Comparison of ENCODE assay signal across 14 mouse cellular contexts in genomic region chr2:125530665-125531064, GRCm38 (mm10). TPM values are rescaled to one million over a fixed set of nuclear protein-coding genes. Genes with fewer than 3 reads are reported as not detected.
DNase-seq lines count a peak whose midpoint lies in the region; ATAC-seq and TF ChIP-seq lines count a peak whose summit lies in the region.
"Had no signal": no experiment of that assay in that cellular context is flagged by ENCODE, and none has a peak within 500 bp of the region (broad histone marks: within the 10 kb centered on the region; RNA-seq: fewer than 3 reads in every experiment).

No protein-coding gene starts in this region.

- peak; percentile 86 for ATAC-seq in stomach, embryonic 16.5 days (ENCODE audit: insufficient read depth, low FRiP score)
- no peak for ATAC-seq in hindbrain, embryonic 14.5 days (ENCODE audit: low FRiP score)
- ATAC-seq in midbrain, postnatal 0 days (ENCODE audit: low FRiP score), result no peak

- peak; percentile 50 for DNase-seq in testis, postnatal 10 days (ENCODE audit: low spot score)
- no peak for DNase-seq in testis, postnatal 14 days (ENCODE audit: low spot score)
- peak; percentile 74 for DNase-seq in heart, embryonic 10.5 days (ENCODE audit: low spot score)
- peak; percentile 23 for DNase-seq in limb, embryonic 10.5 days (ENCODE audit: low spot score)
- DNase-seq in layer of hippocampus, adult 11-12 months (ENCODE audit: low spot score), result no peak
- no peak for DNase-seq in hindbrain, embryonic 14.5 days (ENCODE audit: low spot score)
- DNase-seq in midbrain, postnatal 0 days (ENCODE audit: low spot score), result no peak
- DNase-seq: liver had no signal

- no peaks in the 10 kb centered on the region for H3K36me3 ChIP-seq in heart, embryonic 10.5 days
- H3K36me3 ChIP-seq in limb, embryonic 10.5 days, result no peaks in the 10 kb centered on the region
- H3K36me3 ChIP-seq in stomach, embryonic 16.5 days (ENCODE audit: control insufficient read depth, insufficient read depth, low read length), result no peaks in the 10 kb centered on the region
- no peaks in the 10 kb centered on the region for H3K36me3 ChIP-seq in hindbrain, embryonic 14.5 days (replicated peaks; ENCODE audit: control insufficient read depth, insufficient read depth)
- H3K36me3 ChIP-seq in midbrain, postnatal 0 days (ENCODE audit: insufficient read depth, low read length), result no peaks in the 10 kb centered on the region
- H3K36me3 ChIP-seq: embryonic facial prominence, embryonic 13.5 days had no signal

- H3K27me3 ChIP-seq in heart, embryonic 10.5 days (ENCODE audit: insufficient read depth, poor library complexity, severe bottlenecking), result no peaks in the 10 kb centered on the region
- no peaks in the 10 kb centered on the region for H3K27me3 ChIP-seq in limb, embryonic 10.5 days (ENCODE audit: low read depth, poor library complexity, severe bottlenecking)
- no peaks in the 10 kb centered on the region for H3K27me3 ChIP-seq in stomach, embryonic 16.5 days (ENCODE audit: control insufficient read depth, insufficient read depth, low read length)
- H3K27me3 ChIP-seq in hindbrain, embryonic 14.5 days (ENCODE audit: control insufficient read depth, insufficient read depth, low read length), result no peaks in the 10 kb centered on the region
- no peaks in the 10 kb centered on the region for H3K27me3 ChIP-seq in midbrain, postnatal 0 days (ENCODE audit: insufficient read depth, low read length)
- H3K27me3 ChIP-seq: embryonic facial prominence, embryonic 13.5 days had no signal

- H3K27ac ChIP-seq in heart, embryonic 10.5 days, result no peak overlapping the region
- H3K27ac ChIP-seq in limb, embryonic 10.5 days, result no peak overlapping the region
- H3K27ac ChIP-seq in stomach, embryonic 16.5 days (ENCODE audit: low read length), result peak overlapping the region; percentile 51; the same call in 1 of the 2 replicates
- no peak overlapping the region for H3K27ac ChIP-seq in hindbrain, embryonic 14.5 days
- H3K27ac ChIP-seq in midbrain, postnatal 0 days (ENCODE audit: low read depth, low read length), result no peak overlapping the region
- H3K27ac ChIP-seq: embryonic facial prominence, embryonic 13.5 days; layer of hippocampus, adult 2 months had no signal

- no peak for TF ChIP-seq CTCF in midbrain, postnatal 0 days (IDR thresholded peaks at IDR 0.05)

- H3K4me2 ChIP-seq in stomach, embryonic 16.5 days (ENCODE audit: low read depth, low read length), result no peak overlapping the region
- H3K4me2 ChIP-seq in hindbrain, embryonic 14.5 days (replicated peaks), result no peak overlapping the region
- H3K4me2 ChIP-seq in midbrain, postnatal 0 days (ENCODE audit: low read depth, low read length, poor library complexity, severe bottlenecking), result no peak overlapping the region
- H3K4me2 ChIP-seq: embryonic facial prominence, embryonic 13.5 days; midbrain, embryonic 11.5 days had no signal

- no peak overlapping the region for H3K9ac ChIP-seq in stomach, embryonic 16.5 days (ENCODE audit: low read length)
- no peak overlapping the region for H3K9ac ChIP-seq in hindbrain, embryonic 14.5 days
- H3K9ac ChIP-seq in midbrain, postnatal 0 days (replicated peaks; ENCODE audit: low read length, poor library complexity, severe bottlenecking), result no peak overlapping the region
- H3K9ac ChIP-seq: embryonic facial prominence, embryonic 13.5 days had no signal

- H3K9me3 ChIP-seq in heart, embryonic 10.5 days, result no peaks in the 10 kb centered on the region
- no peaks in the 10 kb centered on the region for H3K9me3 ChIP-seq in limb, embryonic 10.5 days (replicated peaks)
- no peaks in the 10 kb centered on the region for H3K9me3 ChIP-seq in stomach, embryonic 16.5 days (replicated peaks; ENCODE audit: control insufficient read depth, low read length)
- H3K9me3 ChIP-seq in hindbrain, embryonic 14.5 days (ENCODE audit: control insufficient read depth, low read length), result no peaks in the 10 kb centered on the region
- no peaks in the 10 kb centered on the region for H3K9me3 ChIP-seq in midbrain, postnatal 0 days (ENCODE audit: low read length)
- H3K9me3 ChIP-seq: embryonic facial prominence, embryonic 13.5 days had no signal

- no peak overlapping the region for H3K4me3 ChIP-seq in heart, embryonic 10.5 days
- H3K4me3 ChIP-seq in limb, embryonic 10.5 days, result no peak overlapping the region
- no peak overlapping the region for H3K4me3 ChIP-seq in stomach, embryonic 16.5 days (replicated peaks; ENCODE audit: low read length)
- no peak overlapping the region for H3K4me3 ChIP-seq in hindbrain, embryonic 14.5 days (replicated peaks; ENCODE audit: low read length)
- no peak overlapping the region for H3K4me3 ChIP-seq in midbrain, postnatal 0 days (ENCODE audit: low read depth, low read length)
- H3K4me3 ChIP-seq: embryonic facial prominence, embryonic 13.5 days; layer of hippocampus, adult 2 months had no signal

- peaks cover 8% of the 10 kb centered on the region for H3K4me1 ChIP-seq in heart, embryonic 10.5 days
- no peaks in the 10 kb centered on the region for H3K4me1 ChIP-seq in limb, embryonic 10.5 days
- 0 out of 2 replicates have a peak, but pooled peaks cover 3% of the 10 kb centered on the region for H3K4me1 ChIP-seq in stomach, embryonic 16.5 days (ENCODE audit: control insufficient read depth, insufficient read depth, low read length)
- no peaks in the 10 kb centered on the region for H3K4me1 ChIP-seq in hindbrain, embryonic 14.5 days (replicated peaks; ENCODE audit: control insufficient read depth, insufficient read depth, low read length)
- no peaks in the 10 kb centered on the region for H3K4me1 ChIP-seq in midbrain, postnatal 0 days (ENCODE audit: insufficient read depth, low read length)
- H3K4me1 ChIP-seq: embryonic facial prominence, embryonic 13.5 days had no signal

- 52% methylated on average over 6 of the region's 6 CpGs for WGBS in heart, embryonic 10.5 days
- WGBS in limb, embryonic 10.5 days, result 85% methylated on average over 6 of the region's 6 CpGs
- 50% methylated on average over 6 of the region's 6 CpGs for WGBS in stomach, embryonic 16.5 days
- whole genome bisulfite sequencing in hindbrain, embryonic 14.5 days, result 78% methylated on average over 6 of the region's 6 CpGs
- 78% methylated on average over 6 of the region's 6 CpGs for WGBS in midbrain, postnatal 0 days

RNA-seq across cellular contexts. Expression of gene Fbn1, which starts 22.9 kb away (rescaled TPM):
- 16.8 and 20.0 TPM in 2 replicates for polyA plus RNA-seq in heart, embryonic 10.5 days (2016; fragmentation: Nextera tagmentation; extraction: Ambion mirVana)
- polyA plus RNA-seq in limb, embryonic 10.5 days (2016; fragmentation: Nextera tagmentation; extraction: Ambion mirVana), result 4.5 and 5.6 TPM in 2 replicates
- 31.3 and 33.7 TPM in 2 replicates for polyA plus RNA-seq in stomach, embryonic 16.5 days (2015; fragmentation: Nextera tagmentation; extraction: Ambion mirVana)
- polyA plus RNA-seq in hindbrain, embryonic 14.5 days (2014; fragmentation: Nextera tagmentation; extraction: Ambion mirVana), result 5.4 and 6.7 TPM in 2 replicates
- 18.4 and 20.1 TPM in 2 replicates for total RNA-seq in midbrain, postnatal 0 days (2014; rRNA removed)
- 1.4 and 1.6 TPM in 2 replicates for polyA plus RNA-seq in midbrain, postnatal 0 days (2015; fragmentation: Nextera tagmentation; extraction: Ambion mirVana)

RNA-seq across cellular contexts. Expression of gene Gm9913, which starts 25.8 kb away (rescaled TPM):
- polyA plus RNA-seq in heart, embryonic 10.5 days (2016; fragmentation: Nextera tagmentation; extraction: Ambion mirVana), result 0.46 and 0.58 TPM in 2 replicates
- 0.14 and 0.16 TPM in 2 replicates for polyA plus RNA-seq in limb, embryonic 10.5 days (2016; fragmentation: Nextera tagmentation; extraction: Ambion mirVana)
- polyA plus RNA-seq in stomach, embryonic 16.5 days (2015; fragmentation: Nextera tagmentation; extraction: Ambion mirVana), result 0.37 and 0.45 TPM in 2 replicates
- not detected in 2 replicates for polyA plus RNA-seq in hindbrain, embryonic 14.5 days (2014; fragmentation: Nextera tagmentation; extraction: Ambion mirVana)
- 0.27 and 0.52 TPM in 2 replicates for total RNA-seq in midbrain, postnatal 0 days (2014; rRNA removed)
- polyA plus RNA-seq in midbrain, postnatal 0 days (2015; fragmentation: Nextera tagmentation; extraction: Ambion mirVana), result 0.09 and 0.11 TPM in 2 replicates
- total RNA-seq: hematopoietic stem cell, adult 5-6 weeks; neutrophil, adult 5-6 weeks had no signal

Comparison
In these comparisons a context has a peak if more than half of its experiments do, and no peak if none do; other contexts are left out.
1. DNase-seq: peak in testis, postnatal 10 days (single experiment), heart, embryonic 10.5 days (single experiment) and limb, embryonic 10.5 days (single experiment); none in testis, postnatal 14 days (single experiment), layer of hippocampus, adult 11-12 months (single experiment), hindbrain, embryonic 14.5 days (single experiment) and midbrain, postnatal 0 days (single experiment).